Mouse (Mus musculus) kidney, adult 9 months (tissue): ENCODE measurements around the gene Gm10778.
A peak's percentile ranks its signal among the peaks of the same experiment; 100 is the strongest.

Experiments
- DNase-seq: peaks from one replicate; pipeline ENCODE4 v3.0.0; 2022

Gm10778 gene

DNA sequence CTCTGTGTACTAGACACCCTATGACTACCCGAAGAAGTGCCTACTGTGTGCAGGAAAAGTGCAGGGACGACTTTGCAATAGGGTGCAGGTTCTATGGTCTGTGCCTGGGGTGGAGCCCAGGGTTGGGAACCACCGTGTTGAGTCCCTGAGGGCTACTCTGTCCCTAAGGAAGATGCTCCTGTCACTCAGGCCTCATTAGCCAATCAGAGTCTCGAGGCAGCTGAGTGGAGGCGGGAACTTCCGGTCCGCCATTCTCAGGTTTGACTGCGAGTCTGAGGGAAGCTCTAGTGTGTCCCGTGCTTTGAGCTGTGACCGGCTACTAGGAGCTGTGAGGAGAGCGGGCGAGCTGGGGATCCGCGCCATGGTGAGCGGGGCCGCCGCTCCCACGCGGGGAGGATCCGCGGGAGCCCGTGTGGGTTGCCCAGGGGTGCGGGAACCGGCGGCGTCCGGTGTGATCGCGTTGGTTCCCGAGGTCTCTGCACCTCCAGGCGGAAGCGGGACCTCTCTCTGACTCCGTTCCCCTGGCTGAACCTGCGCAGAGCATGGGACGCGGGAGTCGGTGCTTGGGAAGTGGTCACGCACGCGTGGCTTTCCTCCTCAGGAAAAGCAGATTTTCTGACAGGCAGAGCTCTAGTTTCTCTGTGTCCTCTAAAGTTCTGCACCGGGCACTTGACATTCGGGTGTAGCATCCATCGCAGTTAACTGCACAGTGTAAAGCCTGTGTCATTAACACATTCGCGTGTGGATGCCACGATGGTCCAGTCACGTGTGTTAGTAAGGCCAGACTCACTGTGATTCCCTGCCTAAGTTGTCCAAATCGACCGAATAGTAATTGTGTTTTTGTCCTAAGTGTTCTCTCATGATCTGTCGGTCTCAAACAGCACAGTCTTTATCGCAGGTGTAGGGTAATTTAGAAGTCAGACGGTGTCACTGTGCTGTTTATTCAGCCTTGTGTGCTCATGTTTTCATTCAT, at the start of gene Gm10778:
TSS of gene Gm10778 (plus strand) at position 257 of the 973 bp plus-strand sequence.
- peak; percentile 93 for DNase-seq

DNA sequence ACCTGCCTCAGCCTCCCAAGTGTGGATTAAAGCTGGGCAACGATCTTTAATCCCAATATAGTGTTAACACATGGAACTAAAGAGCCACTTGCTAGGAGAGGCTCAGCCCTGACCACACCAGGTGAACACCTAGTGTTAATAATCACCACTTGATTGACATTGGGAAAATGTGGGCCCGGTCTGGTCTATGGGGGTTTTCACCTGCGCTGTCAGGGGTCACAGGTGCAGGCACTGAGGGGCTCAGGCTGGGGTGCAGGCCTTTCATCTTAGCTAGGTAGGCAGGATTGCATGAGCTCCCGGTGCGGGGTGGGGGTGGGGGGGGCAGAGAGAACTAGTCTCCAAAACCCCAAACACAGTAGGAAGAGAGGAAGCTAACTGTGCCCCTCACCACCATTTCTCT, 49.2 kb upstream of the Gm10778 start:
- DNase-seq: no peak

DNA sequence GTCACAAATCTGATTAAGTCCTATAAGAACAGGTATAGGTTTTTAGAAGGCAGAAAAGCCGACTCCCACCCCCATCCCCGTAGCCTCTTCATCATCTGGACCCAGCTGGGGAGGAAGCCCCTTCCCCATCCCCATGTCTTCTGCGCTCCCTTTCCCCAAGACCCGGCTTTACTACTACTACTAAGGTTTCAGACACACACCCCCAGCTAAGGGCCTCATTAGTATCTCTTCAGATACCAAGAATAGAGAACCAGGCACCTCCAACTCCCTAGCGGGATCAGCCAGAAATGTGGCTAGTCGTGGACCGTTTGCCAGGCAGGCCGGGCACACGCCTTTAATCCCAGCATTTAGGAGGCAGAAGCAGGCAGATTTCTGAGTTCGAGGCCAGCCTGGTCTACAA, 48.8 kb upstream of the Gm10778 start:
- no peak for DNase-seq

DNA sequence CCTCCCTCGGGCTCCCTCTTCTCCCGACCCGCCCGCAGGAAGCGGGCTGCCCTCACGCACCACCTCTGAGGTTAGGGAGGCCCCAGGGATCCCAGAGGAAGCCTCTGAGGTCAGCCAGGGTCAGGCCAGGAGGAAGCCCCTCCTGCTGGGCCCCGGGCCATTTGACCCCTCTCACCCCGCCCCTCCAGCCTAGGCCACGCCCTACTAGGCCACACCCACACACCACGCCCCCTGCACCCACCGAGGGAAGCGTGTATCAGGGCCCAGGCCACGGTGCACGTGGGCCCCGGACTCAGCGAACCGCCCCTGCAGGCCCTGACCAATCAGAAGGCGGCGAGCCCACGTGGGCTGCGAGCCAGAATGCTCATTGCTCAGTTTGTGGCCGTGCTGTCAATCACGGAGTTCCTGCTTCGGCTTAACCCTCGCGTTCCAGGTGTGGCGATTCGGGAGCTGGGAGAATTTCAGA, 48.1 kb upstream of the Gm10778 start, which contains the start of gene Tle6:
TSS of gene Tle6 (minus strand) at position 336 of the 466 bp plus-strand sequence.
- DNase-seq: peak; percentile 96

DNA sequence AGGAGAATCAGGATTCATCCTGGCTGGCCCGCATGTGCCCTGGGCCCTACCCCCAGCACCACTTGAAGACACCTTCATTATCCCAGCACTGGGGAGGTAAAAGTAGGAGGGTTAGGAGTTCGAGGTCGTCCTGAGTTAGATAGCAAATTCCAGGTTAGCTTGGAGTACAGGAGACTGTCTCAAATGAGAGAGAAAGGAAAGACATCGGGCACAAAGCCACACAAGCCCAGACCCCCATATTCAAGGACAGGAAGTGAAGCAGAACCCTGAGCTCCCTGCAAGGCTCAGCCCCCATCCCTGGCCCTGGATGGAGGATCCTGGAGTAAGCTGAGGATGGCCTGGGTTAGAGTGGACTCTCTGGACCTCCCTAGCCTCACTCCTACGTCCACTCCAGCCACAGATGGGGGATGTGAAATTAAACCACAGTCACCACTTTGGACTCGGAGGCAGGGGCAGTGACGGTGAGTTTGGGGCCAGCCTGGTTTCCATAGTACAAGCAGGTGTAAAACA, 47.4 kb upstream of the Gm10778 start:
- DNase-seq: no peak

DNA sequence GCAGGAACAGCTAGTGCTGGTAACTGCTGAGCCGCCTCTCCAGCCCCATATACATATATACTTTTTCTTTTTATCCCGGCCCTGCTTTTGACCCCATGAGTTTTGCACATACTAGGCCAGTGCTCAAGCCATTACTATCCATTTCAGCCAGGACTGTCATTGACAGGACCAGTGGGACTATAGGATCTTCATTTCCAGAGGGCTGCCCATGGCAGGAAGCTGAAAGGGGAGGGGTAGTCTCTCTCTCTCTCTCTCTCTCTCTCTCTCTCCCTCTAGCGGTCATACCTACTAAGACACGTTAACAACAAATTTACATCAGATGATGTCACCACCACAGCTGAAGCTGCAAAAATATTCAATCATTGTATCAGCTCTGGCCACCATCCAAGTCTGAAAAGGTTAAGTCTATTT, 46.1 kb upstream of the Gm10778 start:
- no peak for DNase-seq

DNA sequence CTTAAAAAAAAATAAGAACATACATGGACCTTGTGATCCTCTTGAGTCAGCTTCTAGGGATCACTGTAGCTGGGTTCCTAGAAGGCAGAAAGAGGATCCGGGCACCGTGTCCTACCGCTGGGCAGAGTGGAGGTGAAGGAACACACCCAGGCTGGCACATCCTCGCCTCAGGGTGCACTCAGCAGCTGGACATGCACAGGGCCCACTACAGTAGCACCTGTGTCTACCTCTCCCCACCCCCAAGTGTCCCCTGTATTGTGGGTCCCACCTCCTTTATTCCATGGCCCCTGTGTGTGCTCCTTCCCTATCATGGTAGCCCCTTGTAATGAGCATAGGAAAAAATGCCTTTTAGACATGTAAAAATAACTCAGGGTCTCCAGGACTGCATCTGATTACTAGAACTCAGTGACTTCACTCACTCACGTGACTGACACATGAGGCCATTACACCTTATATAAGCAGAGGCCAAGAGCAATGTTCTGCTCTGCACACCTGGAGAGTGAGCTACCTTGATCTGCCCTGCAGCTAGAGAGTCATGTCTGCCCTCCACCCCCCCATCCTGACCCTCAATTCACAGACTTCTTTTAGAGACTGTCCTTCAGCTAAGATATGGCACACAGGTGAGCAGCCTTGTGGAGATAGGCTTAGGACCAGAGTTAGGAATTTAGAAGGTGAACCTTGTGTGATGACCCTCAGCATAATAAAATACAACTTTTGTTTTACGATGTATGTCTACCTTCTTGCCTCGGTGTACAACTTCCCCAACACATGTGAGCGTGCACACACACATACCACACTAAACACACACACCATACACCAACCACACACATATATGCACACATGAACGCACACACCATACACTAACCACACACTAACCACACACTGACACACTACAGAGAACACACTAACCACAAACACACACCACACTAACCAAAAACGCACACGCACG, 44.6 kb upstream of the Gm10778 start:
- peak; percentile 55 for DNase-seq

DNA sequence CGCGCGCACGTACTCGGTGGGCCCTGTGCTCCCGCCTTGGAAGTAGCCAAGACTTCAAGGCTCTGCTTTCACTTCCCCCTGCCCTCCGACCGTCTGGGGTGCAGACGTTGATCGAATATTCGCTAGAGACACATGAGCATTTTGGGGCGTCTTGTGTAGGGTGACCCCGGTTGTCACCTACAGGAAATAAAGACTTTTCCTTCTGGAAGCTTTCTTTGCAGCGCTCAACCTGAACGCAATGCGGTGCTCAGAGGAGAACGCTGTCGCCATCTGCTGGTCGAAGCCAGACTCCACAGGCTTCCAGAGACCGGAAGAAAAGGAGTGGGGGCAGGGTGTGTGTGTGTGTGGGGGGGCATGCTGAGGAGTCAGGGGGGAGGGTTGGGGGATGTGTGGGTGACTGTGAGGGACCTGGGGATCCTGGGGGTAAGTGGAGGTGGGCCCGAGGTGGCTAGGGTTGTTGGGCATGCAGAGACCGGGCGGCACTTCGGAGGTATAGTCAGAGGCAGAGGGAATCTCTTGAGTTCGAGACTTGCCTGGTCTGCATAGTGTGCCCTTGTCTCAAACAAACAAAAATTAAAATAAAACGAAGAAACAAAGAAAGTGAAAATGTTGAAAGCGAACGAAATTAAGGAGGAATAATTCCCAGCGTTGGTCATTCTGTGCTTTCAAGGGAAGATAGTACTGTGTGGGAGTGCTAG, 43.7 kb upstream of the Gm10778 start:
- DNase-seq: peak; percentile 88

DNA sequence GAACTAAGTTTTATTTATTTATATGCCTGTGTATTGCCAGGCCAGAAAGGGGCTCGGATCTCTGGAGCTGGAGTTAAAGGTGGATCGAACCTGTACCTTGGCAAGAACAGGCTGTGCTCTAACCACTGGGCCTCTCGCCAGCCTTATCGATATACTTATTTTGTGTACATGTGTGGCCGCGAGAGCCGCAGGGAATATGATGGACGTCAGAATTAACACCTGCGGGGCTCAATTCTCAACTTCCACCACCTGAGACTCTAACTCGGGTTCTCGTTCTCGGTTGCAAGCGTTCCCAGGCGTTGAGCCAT, 43.2 kb upstream of the Gm10778 start:
- DNase-seq: no peak

DNA sequence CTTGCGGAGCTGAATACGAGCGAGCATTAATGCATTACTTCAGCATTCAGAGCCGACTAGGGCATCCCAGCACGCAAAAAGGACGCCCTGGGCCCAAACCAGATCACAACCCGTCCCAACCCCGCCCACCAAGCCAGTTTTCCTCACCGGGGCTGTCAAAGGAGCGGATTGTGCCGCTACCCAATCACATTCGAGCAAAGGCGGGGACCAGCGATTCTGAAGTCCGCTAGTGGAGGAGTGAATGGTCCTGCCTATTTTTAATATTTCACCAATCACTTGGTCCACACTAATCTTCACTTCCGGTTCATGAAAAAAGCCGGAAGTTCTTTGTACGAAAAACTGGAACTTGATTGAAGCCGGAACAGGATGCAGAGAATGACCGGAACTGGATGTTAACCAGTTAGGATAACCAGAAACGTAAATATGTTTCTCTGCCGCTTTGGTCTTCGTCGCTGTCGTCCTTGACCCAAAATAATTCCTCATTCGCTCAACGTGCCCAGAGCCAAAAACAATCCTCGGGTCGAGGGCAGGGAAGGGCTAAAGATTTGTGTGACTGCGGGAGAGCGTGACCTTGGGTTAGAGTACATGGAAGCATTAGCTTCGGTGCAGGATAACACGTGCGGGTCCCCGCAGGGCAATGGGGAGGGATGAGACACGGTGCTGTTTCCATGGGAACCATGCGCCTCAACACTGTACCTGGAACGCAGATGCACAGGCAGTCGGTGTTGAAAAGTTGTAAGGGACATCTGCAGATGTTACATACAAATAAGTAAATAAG, 42.7 kb upstream of the Gm10778 start, which contains the start of gene BC025920:
TSS of gene BC025920 (plus strand) at position 297 of the 778 bp plus-strand sequence.
- DNase-seq: peak; percentile 99

DNA sequence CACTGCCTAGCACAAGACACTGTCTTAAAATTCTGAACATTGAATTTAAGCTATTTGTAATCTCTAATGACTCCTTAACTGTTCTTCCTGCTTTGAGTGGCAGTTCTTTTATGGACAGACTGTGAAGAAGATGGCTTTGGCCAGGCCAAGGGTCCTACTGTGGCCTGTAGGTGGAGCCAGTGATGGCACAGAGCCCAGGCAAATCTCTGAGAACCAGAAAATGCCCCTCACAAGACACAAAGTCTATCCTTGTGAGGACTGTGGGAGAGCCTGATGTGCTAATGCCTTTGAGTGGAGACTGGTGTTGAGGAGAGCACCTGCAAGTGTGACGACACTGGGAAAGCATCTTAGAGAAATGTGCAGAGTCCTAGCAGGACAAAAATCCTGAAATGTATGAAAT, 40.6 kb upstream of the Gm10778 start:
- no peak for DNase-seq

DNA sequence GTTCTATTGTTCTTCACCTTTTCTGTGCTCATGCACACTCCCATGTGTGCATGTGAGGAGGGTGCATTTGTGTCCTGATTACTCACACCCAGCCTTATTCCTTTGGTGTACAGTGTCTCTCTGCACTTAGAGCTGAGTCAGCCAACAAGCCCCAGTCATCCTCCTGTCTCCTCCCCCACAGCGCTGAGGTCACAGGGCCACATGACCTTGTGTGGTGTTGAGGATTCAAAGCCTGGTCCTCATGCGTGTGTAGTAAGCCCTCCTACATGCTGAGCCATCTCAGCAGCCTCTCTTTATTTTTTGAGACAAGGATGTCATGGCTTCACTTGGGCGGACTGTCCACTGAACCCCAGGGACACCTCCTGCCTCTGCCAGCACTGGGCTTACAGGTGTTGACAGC, 36.1 kb upstream of the Gm10778 start:
- no peak for DNase-seq

DNA sequence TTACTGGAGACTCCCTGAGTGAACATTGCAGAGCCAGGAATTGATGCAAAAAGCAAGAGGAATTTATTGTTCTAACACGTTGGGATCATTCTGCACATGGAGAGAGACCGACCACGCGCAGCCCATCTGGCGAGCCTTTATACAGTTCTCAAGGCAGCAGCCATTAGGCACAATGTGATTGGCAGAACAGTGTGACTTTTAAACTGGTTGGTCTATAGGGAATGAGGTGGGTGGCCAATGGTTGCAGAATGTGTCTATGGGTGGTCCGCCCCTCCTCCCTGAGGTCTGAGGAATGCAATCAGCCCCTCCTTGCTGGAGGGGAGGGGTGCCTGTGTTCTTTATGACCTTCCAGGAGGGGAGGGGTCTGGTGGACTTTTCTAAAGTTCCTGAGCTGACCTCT, 33.4 kb upstream of the Gm10778 start:
- DNase-seq: no peak

DNA sequence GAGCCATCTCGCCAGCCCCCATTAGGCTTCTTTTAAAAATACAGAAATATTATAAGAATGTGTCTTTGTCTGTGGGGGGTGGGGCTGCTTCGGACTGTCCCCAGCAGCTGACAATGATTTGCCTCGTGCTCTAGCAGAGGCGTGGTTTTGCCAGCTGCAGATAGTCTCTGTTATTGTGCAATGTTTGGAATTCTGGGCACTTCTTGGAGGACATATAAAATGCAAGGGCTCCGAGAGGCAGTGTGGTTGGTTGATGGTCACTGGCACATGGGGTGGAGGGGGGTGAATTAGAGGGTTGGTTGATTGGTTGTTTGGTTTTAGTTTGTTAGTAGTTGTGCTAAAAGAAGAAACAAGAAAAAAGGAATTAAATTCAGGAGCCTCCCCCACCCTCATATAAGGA, 28.9 kb upstream of the Gm10778 start:
- no peak for DNase-seq

DNA sequence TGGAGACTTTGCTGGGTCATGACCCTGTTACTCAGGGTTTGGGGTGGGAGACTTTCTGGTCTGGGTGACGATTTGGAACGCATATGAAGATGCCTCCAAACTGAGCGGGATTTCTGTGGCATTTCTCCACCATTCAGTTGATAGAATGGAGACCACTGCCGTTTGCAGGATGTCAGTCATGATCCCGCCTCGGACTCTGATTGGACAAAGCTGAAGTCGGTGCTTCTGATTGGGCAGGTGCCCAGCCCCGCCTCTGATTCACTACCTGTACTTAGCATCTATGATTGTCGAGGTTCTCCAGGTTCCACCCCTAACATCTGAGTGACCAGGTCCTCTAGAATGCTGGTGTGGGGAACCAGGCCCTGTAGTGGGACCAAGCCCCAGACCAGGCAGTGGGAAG, 28.1 kb upstream of the Gm10778 start:
- no peak for DNase-seq

DNA sequence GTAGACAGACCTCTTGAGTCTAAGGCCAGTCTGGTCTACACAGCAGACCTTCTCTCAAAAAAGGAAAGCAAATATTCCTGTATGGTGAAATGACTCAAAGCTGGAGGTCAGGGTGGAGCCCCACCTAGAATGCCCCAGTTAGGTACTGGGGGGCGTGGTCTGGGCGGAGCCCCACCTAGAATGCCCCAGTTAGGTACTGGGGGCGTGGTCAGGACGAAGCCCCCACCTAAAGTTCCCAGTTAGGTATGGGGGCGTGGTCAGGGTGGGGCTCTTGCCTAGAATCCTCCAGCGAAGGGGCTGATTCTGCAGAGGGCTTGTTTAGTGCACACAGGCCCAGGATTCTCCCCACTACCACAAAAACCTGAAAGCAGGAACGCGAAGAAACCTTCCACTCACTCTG, 25.4 kb upstream of the Gm10778 start:
- no peak for DNase-seq

DNA sequence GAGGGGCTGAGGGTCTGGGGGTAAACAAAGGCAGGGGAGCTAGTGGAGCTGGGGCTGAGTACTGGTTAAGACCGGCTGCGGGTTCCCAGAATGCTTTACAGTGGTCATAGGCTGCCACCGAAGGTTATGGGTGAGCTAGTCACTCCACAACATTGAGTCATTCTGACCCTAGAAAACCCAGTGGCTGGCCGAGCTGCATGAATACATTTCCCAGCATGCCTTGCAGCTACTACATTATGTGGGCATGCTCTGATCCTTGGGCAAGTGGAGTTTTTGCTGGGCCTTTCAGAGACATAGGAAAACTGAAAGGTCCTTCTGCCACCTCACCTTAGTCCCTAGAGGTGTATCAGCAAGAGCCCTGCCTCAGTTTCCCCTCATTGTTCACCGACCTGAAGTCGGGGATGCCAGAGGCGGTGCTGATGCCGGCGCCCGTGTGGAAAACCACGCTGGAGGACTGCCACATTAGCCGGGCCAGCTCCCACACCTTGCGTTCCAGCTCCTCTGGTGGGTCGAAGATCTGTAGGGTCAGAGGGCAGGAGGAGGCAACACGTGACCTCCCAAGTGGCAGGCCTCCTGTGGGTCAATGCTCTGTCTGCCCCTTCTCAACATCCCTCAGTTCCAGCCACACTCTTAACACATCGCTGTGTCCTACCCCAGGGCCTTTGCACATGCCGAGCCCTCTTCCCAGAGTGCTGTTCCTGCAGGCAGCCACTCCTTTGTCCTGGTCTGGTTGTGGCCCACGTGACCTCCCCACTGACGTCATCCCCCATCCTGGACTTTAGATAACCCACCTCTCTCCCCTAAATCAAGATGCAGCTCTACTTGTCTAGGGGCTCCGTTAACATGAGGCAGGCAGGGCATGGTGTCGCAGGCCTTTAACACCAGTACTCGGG, 22.5 kb upstream of the Gm10778 start:
- no peak for DNase-seq

DNA sequence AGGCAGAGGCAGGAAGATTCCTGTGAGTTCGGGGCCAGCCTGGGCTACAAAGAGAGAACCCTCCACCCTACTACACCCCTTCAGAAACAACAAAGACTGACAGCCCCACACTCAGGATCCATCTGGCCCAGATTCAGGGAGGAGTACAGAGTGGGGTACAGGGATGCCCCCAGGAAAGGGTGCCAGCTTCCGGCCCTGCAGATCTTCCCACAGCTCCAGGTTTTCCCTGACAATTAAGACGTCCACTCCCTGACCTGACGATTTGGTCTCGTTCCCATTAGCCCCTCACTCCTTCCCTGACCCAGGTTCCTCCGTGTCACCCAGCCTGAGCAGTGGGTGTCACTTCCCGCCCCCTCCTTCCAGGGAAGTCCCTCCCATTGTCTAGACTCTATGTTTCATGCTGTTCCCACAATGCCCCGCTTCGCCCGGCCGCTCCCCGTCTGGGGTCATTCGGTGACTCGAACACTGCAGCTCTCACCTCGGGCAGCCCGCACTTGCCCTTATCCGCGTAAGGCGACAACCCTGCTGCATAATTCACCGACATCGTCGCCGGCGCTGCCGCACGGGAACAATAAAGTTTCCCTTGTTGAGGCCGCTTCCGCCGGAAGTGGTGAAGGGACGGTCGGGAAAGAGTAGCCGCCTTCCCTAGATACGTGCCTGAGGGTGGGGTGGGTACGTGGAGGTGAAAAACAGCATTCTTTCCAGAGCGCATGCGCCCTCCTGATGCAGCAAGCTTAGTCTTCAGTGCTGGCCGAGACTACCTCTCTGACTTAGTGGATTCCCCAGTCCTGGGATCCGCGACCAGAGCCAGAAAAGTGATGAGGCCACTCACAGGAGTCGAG, 21.6 kb upstream of the Gm10778 start, which contains the start of gene Sirt6:
TSS of gene Sirt6 (minus strand) at position 804 of the 842 bp plus-strand sequence.
- peak; percentile 95 for DNase-seq

DNA sequence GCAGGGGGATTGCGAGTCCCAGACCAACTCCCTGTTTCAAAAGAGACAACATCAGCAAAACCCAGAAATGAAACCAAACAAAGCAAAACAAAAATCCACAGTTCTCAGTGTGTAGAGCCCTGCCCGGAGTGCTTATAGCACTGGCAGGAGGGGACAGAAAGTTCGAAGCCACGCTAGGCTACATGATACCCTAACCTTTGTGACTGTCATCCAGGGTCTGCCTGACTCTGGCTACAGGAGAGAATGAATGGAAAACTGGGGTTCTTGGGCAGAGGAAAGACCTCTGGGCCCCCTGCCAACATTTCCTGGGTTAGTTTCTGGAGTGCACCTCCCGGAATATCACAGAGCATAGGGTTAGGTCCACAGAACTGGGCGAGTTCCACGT, 21.0 kb upstream of the Gm10778 start:
- no peak for DNase-seq

DNA sequence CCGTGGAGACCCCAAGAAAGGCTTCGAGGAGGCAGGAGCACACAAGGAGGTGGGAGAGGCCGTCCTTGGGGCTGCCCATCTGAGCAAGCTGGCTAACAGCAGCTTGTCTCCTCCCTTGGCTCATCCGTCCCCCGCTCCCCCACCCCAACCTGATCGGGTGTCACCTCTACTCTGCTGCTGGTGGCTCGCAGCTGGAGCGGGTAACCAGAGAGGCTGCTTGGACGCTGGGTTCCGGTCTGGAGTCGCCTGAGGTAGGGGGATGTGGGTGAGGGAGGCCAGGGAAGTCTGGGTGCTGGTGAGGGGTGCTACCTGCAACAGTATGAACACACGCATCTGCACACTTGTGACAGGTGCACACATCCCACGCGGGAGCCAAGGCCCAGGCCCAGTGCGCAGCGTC, 20.5 kb upstream of the Gm10778 start, which contains the start of gene Ankrd24:
TSS of gene Ankrd24 (plus strand) at position 151 of the 400 bp plus-strand sequence.
- DNase-seq: no peak
